Mouse (Mus musculus) brain, adult 2 months (tissue): Measurements from ENCODE around the gene Emsy.

ENCODE experiments used
- DNase-seq: peaks from one replicate; pipeline ENCODE4 v3.0.0; 2011; ENCODE audit warnings: low read depth, low spot score

Emsy gene

GRCm38 (mm10) chr7:98577461-98577860 is 79.1 kb downstream of the Emsy start:
- DNase-seq: no peak

- DNase-seq: no peak
These were observed 80.8 kb downstream of the Emsy start for GRCm38 (mm10) chr7:98575651-98576239.

- DNase-seq: no peak
These were observed 81.8 kb downstream of the Emsy start for GRCm38 (mm10) chr7:98574771-98575191.

GRCm38 (mm10) chr7:98574271-98574670 is 82.3 kb downstream of the Emsy start:
- no peak for DNase-seq

- peak; percentile 72 for DNase-seq
These were observed 83.3 kb downstream of the Emsy start for GRCm38 (mm10) chr7:98573231-98573781.

- DNase-seq: no peak
These were observed 84.2 kb downstream of the Emsy start for GRCm38 (mm10) chr7:98572223-98572868.

GRCm38 (mm10) chr7:98570824-98571505 is 85.6 kb downstream of the Emsy start:
- DNase-seq: no peak

- no peak for DNase-seq
These were observed 89.5 kb downstream of the Emsy start for GRCm38 (mm10) chr7:98567056-98567455.

- no peak for DNase-seq
These were observed 91.8 kb downstream of the Emsy start for GRCm38 (mm10) chr7:98564607-98565364.

GRCm38 (mm10) chr7:98563991-98564390 is 92.6 kb downstream of the Emsy start:
- DNase-seq: no peak

- no peak for DNase-seq
These were observed 93.6 kb downstream of the Emsy start for GRCm38 (mm10) chr7:98562966-98563365.

GRCm38 (mm10) chr7:98562186-98562585 is 94.4 kb downstream of the Emsy start:
- DNase-seq: no peak

- no peak for DNase-seq
These were observed 94.9 kb downstream of the Emsy start for GRCm38 (mm10) chr7:98561556-98562164.

- no peak for DNase-seq
These were observed 98.3 kb downstream of the Emsy start for GRCm38 (mm10) chr7:98558128-98558921.

GRCm38 (mm10) chr7:98556767-98557394 is 99.7 kb downstream of the Emsy start:
- DNase-seq: no peak

GRCm38 (mm10) chr7:98551041-98551440 is 105.5 kb downstream of the Emsy start:
- DNase-seq: no peak

- no peak for DNase-seq
These were observed 106.0 kb downstream of the Emsy start for GRCm38 (mm10) chr7:98550596-98550995.

- DNase-seq: peak; percentile 11
These were observed 107.7 kb downstream of the Emsy start for GRCm38 (mm10) chr7:98548839-98549238.

- DNase-seq: no peak
These were observed 112.0 kb downstream of the Emsy start for GRCm38 (mm10) chr7:98544556-98544955.

GRCm38 (mm10) chr7:98543853-98544370 is 112.7 kb downstream of the Emsy start:
- no peak for DNase-seq
